Mouse (Mus musculus) adrenal gland, adult (tissue): Measurements from ENCODE around the gene Bcl3.

ENCODE experiments used
- DNase-seq, 2 experiments: peaks; one replicate each; pipeline ENCODE4 v3.0.0; 2022 to 2023; ENCODE audit warnings: low spot score in 1 of 2; ENCODE audit not compliant: inconsistent age in 2 of 2

Bcl3 gene

DNA sequence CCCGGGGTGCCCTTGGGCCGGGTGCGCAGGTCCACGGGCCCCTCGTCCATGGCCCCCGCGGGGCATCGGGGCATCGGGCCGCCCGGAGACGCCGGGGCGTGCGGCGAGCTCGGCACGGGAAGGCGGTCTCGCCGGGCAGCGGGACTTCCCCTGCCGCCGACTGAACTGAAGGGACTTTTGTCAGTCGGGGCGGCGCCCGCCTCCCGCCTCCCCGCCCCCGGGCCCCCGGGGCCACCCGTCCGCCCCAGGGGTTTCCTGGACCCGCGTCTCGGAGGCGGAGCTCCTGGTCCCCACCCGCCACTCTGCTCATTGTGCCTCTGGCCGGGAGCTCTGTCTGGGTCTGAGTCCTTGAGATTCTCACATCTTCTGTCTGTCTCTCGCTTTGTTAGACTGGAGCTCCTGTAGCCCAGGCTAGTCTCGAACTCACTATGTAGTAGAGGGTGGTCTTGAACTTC is at the start of gene Bcl3:
Bcl3 (minus strand) TSS at position 167 of the 455 bp plus-strand sequence.
- DNase-seq, result peak; percentile 88 to 92

DNA sequence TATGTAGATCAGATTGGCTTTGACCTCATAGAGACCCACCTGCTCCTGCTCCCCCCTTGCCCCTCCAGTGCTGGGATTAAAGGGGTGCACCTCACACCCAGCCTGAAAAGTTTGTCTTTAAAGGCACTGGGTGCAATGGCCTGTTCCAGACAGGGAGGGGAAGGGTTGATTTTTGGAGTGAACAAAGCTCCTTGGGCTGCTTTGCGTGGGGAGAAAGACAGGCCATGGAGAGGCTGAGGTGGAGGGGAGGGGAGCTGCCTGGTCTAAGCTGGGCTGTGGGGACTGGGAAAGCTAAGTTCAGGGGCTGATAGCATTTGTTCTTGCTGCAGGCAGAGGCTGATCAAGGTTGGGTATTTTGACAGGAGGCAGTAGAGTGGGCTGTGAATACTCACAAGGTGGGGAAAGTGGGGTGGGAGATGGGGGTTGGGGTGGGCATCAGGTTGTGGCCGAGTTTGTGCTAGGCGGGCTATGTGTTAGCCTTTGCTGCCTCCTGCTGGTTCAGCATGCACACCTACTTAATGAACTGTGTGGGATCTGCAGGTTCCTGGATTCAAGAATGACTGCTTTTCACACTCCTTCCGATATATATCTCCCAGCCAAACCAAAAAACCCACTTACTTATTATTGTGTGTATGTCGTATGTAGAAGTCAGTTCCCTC is 49.5 kb upstream of the Bcl3 start:
- peak in 1 of 2 experiments; percentile 74 for DNase-seq

DNA sequence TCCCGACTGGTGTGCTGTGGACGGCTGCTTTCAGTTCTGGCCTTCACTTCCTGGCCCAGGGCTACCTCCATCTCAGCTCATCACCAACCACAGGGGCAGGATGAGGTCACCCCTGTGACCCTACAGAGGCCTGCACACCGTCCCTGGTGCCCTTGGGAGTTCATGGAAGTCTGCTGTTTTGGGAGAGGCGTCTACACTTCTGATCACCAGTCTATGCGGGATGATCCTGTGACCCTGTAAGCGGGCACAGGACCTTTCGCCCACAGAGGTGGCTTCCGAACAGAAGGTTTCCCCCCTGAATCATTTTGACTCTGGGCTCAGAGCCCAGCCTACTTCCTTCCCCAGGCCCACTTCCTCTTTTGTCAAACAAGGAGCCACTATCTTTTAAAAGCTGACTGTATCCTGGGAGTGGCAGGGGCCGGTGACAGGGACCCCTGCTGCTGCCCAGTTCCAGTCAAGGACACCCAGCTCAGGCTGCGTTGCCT is 48.6 kb upstream of the Bcl3 start:
- DNase-seq, result peak; percentile 53 to 73

DNA sequence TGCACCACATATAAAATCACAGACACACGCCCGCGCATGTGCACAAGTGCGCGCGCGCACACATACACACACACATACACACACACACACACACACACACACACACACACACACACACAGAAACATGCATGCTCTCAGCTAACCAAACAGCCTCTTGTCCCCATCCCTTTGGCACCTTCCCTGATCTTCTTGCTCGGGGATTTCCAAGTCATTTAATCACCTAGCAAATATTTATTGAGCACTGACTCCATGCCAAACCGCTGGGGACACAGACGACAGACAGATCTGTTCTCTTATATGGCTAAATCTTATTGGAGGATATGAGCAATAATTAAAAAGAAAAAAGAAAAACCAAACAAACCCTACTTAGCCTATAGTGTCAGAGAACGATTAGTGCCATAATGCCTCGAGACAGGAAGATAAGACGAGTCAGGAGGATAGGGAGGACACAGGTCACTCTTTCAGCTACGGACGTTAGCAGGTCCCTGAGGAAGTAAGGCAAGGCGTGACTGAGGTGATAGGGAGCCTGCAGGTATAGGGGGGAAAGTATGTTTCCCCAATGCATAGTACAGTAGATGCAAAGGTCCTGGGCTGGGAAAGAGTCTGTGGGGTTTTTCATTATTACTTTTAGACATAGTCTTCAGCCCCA is 45.3 kb upstream of the Bcl3 start:
- no peak for DNase-seq

DNA sequence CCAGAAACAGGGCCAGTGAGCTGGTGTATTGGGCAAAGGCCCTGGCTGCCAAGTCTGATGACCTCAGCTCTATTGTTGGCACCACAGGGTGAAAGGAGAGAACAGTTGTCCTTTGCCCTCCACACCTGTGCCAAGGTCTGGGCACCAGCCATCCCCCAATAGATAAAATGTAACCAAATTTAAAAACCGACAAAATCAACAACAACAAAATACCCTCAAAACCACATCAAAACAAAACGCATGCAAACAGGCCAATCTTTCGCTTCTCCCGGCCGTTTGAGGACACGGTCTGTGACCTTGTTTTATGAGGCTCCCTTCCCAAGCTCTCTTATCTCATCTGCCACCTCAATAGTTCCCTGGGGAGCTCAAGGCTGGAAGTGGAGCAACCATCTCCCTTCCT is 43.9 kb upstream of the Bcl3 start:
- peak; percentile 69 to 91 for DNase-seq

DNA sequence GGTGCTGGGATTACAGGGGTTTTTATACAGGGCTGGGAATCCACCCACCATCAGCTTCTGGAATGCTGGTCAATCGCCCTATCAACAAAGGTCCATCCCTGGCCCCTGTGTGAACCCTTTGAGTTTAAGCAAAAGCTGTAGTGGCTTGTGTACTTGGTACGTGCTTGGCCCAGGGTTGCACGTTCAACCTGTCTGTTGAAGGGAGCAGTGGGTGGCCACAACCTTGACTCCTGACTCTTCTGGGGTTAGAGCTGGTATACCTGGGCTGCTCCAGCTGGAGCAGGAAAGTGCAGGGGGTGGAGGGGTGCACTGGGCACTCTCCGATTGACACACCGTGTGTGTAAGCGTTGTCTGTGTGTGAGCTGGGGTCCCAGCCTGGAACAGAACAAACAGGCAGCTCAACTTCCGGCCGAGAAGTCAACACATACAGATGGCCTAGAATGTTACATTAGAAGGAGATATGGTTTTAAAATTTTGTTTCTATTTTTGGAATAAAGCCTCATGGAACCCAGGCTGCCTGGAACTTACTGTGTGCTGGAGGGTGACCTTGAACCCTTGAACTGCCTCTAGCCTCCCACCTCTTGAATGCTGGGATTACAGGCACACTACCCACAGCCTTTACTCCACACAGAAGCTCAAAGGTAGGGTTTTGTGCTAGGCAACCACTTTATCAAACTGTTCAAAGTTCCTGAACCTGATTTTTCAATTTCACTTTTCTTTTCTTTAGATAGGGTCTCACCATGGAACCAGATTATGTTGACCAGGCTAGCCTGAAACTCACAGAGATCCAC is 42.9 kb upstream of the Bcl3 start:
- DNase-seq, result no peak

DNA sequence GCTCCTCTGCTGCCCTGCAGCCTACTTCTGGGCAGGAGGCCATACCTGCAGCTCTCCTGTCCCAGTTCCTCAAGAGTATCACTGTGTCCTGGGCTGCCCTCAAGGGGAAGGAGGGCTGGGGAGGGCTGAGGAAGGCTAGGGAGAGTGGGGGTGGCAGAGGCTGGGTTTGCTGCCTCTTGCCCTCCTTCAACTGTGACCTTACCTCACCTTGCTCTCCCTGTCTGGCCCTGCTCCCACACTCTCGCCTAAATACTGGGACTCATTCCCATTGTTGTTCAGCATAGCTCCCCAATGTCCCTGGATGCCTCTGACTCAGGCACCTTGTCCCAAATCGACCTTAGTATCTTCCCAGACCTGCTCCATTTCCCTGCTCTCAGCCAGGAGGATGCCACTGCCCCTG is 41.7 kb upstream of the Bcl3 start:
- peak in 1 of 2 experiments; percentile 87 for DNase-seq

DNA sequence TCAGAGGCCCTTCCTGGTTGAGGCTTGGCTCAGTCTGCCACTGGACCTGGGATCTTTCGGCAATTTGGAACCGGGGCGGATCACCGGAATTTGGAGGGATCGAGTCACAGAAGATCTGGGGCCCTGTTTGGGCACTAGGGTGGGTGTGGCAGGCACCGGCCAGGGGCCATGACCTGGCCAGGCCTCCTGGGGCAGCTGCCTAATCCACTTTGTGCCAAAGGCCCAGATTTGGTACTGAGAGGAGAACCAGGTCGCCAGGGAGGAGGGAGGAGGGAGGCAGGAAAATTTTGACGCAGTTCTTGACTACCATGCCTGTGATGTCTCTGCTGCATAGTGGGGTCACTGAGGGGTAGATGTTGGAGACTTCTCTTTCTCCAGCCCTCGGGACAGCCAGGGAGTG is 38.6 kb upstream of the Bcl3 start, which contains the start of gene Ceacam16:
Ceacam16 (minus strand) TSS at position 101 of the 400 bp plus-strand sequence.
- no peak for DNase-seq

DNA sequence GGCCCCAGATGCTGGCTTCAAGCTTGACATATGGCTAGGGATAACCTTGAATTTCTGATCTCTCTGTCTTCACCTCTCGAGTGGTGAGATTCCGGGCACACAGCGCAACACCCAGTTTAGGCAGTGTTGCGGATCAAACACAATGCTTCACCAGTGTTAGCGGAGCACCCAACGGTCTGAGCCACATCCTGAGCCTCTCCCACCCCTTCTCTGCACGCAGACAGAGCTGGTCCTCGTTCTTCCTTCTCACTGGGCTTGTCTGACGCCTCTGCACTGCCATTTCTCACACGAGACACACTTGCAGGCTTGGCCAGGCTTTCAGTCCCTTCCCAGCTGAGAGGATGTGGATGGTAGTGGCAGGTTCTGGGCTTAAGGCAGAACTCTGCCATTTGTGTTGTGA is 37.2 kb upstream of the Bcl3 start:
- no peak for DNase-seq

DNA sequence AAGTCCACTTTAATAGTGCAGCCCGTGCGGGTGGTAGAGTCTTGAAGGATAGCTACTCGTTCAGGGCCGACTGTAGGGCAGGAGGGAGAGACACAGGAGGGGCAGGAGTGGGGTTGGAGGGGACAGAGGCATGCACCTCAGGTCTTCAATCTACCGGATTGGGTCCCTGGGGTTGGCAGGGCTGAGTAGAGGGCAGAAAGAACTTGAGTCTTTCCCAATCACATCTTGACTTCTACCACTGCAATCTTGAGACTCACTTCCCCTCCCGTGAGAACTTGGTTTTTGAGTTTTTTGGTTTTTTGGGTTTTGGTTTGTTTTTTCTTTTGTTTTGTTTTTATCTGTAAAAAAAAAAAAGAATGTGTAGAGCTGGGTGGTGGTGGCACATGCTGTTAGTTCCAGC is 33.7 kb upstream of the Bcl3 start:
- no peak for DNase-seq

DNA sequence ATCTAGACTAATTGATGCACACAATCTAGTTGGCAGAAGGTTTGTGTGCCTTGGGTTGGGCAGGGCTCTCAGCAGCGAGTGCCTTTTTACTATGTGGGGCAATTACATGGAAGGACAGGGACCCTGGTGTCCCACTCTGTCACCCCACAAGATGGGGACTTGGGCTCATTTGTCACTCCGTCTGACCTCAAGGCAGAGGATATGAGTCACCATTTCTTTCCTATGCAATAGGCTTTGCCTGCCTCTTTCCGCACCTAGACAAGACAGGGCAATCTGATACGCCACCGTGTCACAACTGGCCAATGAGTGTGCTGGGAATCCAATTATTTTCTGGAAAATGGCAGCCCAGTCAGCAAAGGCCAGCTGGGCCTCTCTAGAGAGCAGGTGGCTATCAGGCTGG is 33.1 kb upstream of the Bcl3 start:
- no peak for DNase-seq

DNA sequence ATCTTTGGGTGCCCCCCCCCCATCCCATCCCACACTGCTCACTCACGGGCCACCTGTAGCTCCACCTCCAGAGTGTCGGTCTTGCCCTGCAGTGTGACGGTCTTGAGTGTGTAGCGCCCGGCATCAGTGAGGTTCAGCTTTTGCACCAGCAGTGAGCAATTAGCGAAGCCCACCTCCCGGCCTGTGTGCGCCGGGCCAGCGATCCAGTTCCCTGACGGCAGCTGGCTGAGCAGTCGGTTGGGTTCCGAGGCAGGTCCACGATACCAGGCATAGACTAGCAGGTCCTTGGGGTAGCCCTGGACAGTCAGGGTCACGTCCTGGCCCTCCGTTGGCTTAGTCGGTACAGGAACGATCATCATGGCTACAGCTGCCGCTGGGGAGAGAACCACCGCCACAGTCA is 31.0 kb upstream of the Bcl3 start:
- no peak for DNase-seq

DNA sequence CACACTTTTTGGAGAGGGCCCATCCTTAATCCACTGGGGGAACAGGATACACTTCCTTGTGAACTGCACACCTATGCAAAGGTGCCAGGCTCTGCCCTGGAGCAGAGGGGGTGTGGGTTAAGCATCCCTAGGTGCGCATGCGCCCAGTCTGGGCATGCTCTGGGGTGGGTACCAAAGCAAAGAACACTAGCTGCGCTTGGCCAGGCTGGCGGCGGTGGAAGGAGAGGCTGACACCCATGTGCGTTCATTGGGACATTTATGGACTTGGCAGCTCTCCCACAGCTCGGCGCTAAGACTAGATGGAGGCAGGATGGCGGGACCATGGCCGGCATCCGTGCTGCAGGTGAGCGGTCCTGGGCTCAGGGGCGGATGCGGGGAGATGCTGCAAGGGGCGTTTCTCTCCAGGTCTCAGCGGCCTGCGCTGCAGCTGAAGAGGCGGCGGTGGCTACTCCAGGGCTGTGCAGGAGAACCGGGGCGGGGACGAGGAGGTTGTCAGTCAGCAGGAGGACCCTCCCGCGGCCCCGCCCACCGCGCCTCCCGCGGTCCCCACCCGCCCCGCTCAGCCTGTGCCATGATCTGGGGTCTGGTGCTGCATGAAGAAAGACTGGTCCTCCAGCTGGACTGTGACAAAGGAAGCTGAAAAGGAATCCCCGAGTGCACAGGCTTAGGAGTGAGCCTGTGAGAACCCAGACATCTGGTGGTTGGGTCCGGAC is 29.4 kb upstream of the Bcl3 start, which contains the start of gene Gm19345:
Gm19345 (plus strand) TSS at position 146 of the 713 bp plus-strand sequence.
- no peak for DNase-seq

DNA sequence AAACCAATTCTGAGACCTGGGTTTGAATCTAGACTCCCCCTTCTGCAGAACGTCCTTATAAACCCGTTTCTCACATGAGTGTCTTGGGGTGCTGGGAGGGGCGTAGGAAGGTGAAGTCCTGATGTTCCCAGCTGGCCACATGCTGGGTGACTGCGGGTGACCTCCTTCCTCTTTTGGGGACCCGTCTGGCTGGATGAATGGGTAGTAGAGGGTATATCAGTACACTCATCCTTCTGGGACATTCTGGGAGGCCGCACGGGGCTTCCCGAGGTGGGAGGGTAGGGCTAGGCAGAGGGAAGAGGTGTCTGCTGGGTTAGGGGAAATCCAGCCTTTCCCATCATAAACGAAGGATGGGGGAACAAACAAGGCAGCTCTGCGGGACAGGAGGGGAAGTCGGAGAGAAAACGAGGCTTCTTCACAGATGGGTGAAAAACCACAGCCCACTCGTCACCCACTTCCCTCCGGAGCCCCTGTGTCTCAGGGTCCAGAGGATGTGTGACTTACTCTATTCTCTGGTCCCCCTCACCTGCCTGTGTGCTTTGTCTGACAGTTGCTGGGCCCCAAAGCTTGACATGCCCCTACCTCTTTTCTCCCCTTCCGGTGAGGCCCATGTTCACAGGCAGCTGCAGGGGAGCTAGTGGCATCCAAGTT is 22.1 kb upstream of the Bcl3 start:
- DNase-seq, result peak in 1 of 2 experiments; percentile 51

DNA sequence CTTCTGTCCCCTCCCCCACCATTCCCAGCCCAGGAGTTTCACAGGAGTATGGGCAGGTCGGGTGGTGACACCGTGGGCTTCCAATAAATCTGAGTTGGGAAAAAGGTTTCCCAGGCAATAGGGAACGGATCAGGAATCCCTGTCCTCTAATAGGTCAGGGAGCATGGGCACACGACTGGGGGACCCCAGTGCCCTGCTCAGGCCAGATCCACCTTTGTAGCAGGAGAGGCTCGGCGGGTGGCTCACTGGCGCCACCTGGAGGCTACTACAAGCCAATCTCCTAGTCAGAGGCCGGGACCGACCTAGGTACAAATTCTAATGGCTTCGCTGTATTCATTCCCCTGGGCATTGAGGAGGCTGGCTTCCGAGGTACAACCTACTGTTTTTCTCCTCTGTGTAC is 21.0 kb upstream of the Bcl3 start:
- peak; percentile 80 to 94 for DNase-seq

DNA sequence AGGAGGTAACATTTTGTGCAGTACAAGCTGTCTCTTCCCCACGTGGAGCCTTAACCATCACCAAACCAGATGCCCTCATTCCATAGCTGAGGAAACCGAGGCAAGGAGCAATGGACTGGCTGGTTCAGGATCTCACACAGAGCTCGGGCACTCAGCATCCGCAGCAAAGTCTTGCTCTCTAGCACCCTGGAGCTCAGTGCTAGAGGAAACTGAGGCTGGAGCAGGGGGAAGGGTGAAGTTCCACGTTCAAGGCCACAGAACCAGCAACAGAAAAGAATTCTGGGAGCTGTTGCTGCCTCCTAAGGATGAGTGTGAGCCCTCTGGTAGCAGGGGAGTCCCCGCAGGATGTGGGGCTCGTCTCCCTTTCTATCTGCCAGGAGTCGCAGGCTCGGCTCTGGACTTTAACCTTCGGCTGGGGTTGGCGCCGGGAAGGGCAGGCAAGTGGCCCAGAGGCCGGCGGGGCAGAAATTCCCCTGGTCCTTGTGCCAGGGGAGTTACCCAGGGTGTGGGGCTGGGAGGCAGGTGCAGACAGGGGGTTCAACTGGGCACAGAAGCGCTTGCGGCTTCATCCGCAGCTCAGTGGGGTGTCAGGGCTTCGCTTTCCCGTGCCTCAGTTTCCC is 20.4 kb upstream of the Bcl3 start:
- peak in 1 of 2 experiments; percentile 71 for DNase-seq

DNA sequence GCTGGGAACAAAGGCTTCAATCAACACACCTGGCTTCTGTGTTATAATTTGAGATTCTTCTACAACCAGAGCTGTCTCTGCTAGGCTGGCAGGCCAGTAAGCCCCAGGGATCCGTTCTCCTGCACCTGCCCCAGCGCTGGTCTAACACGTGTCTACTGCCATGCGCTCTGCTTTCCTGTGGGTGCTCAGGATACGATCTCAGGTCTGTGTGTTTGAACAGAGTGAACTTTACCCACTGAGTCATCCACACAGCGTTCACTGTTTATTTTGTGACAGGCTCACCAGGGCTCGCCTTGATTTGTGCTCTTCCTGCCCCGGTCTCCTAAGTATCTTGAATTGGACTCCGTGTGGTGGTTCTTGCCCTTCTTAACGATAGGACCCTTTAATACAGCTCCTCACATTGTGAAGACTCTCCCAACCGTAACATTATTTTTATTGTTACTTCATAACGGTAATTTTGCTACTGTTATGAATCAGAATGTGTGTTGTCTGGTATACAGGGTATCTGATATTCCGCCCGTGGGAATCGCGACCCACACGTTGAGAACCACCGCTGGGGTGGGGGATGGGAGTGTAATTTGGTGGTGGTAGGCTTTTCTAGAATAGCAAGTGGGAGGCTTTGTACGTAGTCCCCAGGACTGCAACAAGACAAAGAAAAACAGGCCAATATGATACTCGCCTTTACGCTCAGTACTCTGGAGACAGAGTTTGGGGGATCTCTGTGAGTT is 19.3 kb upstream of the Bcl3 start:
- DNase-seq, result peak in 1 of 2 experiments; percentile 59

DNA sequence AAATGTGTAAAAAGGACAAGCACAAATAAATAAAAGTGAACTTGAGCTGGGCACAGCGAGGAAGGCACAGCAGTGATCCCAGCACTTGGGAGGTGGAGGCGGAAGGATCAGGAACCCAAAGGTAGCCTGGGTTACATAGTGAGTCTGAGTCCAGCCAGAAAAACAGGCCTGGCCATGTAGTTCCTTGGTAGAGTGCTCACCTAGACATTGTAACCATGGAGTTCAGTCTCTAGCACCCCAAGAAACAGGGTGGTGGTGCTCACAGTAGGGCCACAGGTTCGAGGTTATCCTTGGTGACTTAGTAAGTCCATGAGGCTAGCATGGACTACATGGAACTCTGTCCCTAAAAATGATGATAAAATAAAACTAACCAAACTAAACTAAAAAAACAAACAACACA is 18.4 kb upstream of the Bcl3 start:
- DNase-seq, result no peak

DNA sequence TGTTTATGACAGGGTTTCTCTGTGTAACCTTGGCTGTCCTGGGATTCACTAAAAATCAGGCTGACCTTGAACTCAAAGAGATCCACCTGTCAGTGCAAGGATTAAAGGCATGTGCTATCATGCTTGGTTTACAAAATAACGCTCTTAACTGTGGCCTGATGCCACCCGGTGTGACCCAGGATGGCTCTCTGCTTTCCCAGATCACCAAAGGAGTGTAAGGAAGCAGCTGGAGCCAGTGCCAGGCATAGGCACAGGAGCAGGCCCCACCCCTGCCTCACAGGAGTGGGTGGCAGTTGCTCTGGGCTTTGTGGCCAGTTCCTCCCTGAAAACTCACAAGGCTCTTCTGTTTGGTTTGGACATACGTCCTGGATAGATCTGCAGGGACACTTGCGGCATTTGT is 17.8 kb upstream of the Bcl3 start:
- DNase-seq, result peak in 1 of 2 experiments; percentile 43
